30 mouse cellular contexts compared by ENCODE assay signal in the genomic region with DNA sequence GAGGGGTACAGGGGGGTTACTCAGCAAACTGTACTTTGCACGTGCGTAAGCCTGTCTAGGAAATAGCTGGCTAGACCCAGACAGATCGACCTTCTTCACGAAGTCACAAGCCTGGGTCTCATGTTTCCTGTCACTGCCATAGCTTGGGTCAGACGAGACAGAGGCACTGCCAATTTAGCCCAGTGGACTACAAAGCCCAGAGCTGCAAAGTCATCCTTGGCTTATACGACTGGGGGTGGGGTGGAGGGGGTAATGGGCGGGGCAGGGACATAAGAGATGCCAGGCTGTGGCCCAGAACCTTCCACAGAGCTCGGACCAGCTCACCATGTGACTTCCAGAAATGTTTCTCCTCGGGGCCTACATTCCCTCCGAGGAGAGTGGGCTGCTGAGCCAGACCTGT. TPM values are rescaled to one million over a fixed set of nuclear protein-coding genes. Genes with fewer than 3 reads are reported as not detected.
A peak's percentile ranks its signal among the peaks of the same experiment; 100 is the strongest.
DNase-seq lines count a peak whose midpoint lies in the region; ATAC-seq and TF ChIP-seq lines count a peak whose summit lies in the region.
"Had no signal": no experiment of that assay in that cellular context is flagged by ENCODE, and none has a peak within 500 bp of the region (broad histone marks: within the 10 kb centered on the region; RNA-seq: fewer than 3 reads in every experiment).

No protein-coding gene starts in this region.

- peaks cover 93% of the 10 kb centered on the region for H3K4me1 ChIP-seq in G1E (ENCODE audit: insufficient read depth, low read depth, low read length)
- H3K4me1 ChIP-seq in brown adipose tissue, adult 24 weeks (ENCODE audit: control insufficient read depth, insufficient read depth, insufficient read length, low read length): peaks cover 12% of the 10 kb centered on the region
- H3K4me1 ChIP-seq in liver, embryonic 16.5 days (ENCODE audit: control insufficient read depth, low read depth, low read length): peaks cover 76% of the 10 kb centered on the region

- peak overlapping the region; percentile 85 for H3K4me2 ChIP-seq in liver, embryonic 16.5 days (ENCODE audit: low read depth, low read length)
- H3K4me2 ChIP-seq: kidney, embryonic 15.5 days; midbrain, embryonic 11.5 days had no signal

- 57% methylated on average over 10 of the region's 10 CpGs for WGBS in liver, embryonic 16.5 days (ENCODE audit: insufficient replicate concordance)

- intact Hi-C loops in heart, postnatal 36 days (cut with DNase I): no loop called here

- no peak for TF ChIP-seq CTCF in G1E (IDR thresholded peaks at IDR 0.05; ENCODE audit: low read depth, low read length)
- no peak for TF ChIP-seq CTCF in layer of hippocampus, adult 2 months (conservative IDR thresholded peaks at IDR 0.05)

- peak; percentile 50 to 69 for DNase-seq in heart, adult 18-20 months
- DNase-seq in heart, postnatal 36 days: no peak
- DNase-seq in G1E (ENCODE audit: low spot score): peak; percentile 32
- DNase-seq in layer of hippocampus, adult 2 months (ENCODE audit: low spot score in 2 of 2): no peak
- DNase-seq: adrenal gland, postnatal 10 days; cerebellum, adult 11 months; cerebellum, postnatal 14 days; embryo, embryonic 11 days; heart, postnatal 14 days; kidney, postnatal 4 days; lung, embryonic 14.5 days; lung, postnatal 36 days; right cerebral cortex, adult 18-20 months; thymus, postnatal 14 days had no signal

- peak overlapping the region; percentile 26; the same call in 1 of the 2 replicates for H3K9ac ChIP-seq in liver, embryonic 16.5 days (ENCODE audit: low read depth, low read length)
- H3K9ac ChIP-seq: kidney, embryonic 15.5 days; lung, embryonic 14.5 days had no signal

- ATAC-seq in G1E (ENCODE audit: extremely low read depth, insufficient number of reproducible peaks, low FRiP score, poor library complexity, severe bottlenecking): no peak
- no peak for ATAC-seq in liver, embryonic 16.5 days (ENCODE audit: low read depth)
- ATAC-seq in granulocyte monocyte progenitor cell, adult 5-6 weeks (replicated peaks; ENCODE audit: poor library complexity, severe bottlenecking): no peak
- ATAC-seq: activated CD4-positive, CD25-positive, alpha-beta regulatory T cell, adult 4 months; CD4-positive, CD25-positive, alpha-beta regulatory T cell, adult 4 months; hindbrain, postnatal 0 days; intestine, postnatal 0 days had no signal

- peaks cover 76% of the 10 kb centered on the region for H3K36me3 ChIP-seq in G1E (replicated peaks)
- H3K36me3 ChIP-seq in liver, embryonic 16.5 days (ENCODE audit: control insufficient read depth, insufficient read depth): peaks cover 62% of the 10 kb centered on the region

- no peaks in the 10 kb centered on the region for H3K9me3 ChIP-seq in G1E (replicated peaks)
- H3K9me3 ChIP-seq in liver, embryonic 16.5 days (replicated peaks; ENCODE audit: control insufficient read depth, low read length): no peaks in the 10 kb centered on the region
- H3K9me3 ChIP-seq: forebrain, embryonic 10.5 days; kidney, embryonic 15.5 days had no signal

- H3K4me3 ChIP-seq in G1E (ENCODE audit: low read depth, low read length): peak overlapping the region; percentile 6; the same call in 1 of the 2 replicates
- peak overlapping the region; percentile 24 for H3K4me3 ChIP-seq in brown adipose tissue, adult 24 weeks (ENCODE audit: insufficient read depth, low read depth, low read length)
- peak overlapping the region; percentile 15 for H3K4me3 ChIP-seq in liver, embryonic 16.5 days (ENCODE audit: low read depth, low read length)
- H3K4me3 ChIP-seq in layer of hippocampus, adult 2 months: no peak overlapping the region
- H3K4me3 ChIP-seq: forebrain, embryonic 10.5 days; kidney, embryonic 15.5 days had no signal

- H3K27ac ChIP-seq in brown adipose tissue, adult 24 weeks (replicated peaks; ENCODE audit: low read depth, low read length): peak overlapping the region; percentile 65
- peak overlapping the region; percentile 71 for H3K27ac ChIP-seq in liver, embryonic 16.5 days (ENCODE audit: low read length)
- no peak overlapping the region for H3K27ac ChIP-seq in layer of hippocampus, adult 2 months
- H3K27ac ChIP-seq: forebrain, embryonic 10.5 days; hindbrain, postnatal 0 days; kidney, embryonic 15.5 days had no signal

- no peaks in the 10 kb centered on the region for H3K27me3 ChIP-seq in G1E (ENCODE audit: insufficient read depth, low read length)
- no peaks in the 10 kb centered on the region for H3K27me3 ChIP-seq in liver, embryonic 16.5 days (ENCODE audit: control insufficient read depth, insufficient read depth, low read depth, low read length)
- H3K27me3 ChIP-seq: kidney, embryonic 15.5 days had no signal

RNA-seq across cellular contexts. Expression of gene Gm49369, which starts 1.8 kb away (rescaled TPM):
- total RNA-seq in heart, adult 18-20 months (2021): 1 to 10 TPM; 2.1 to 2.2 TPM
- total RNA-seq in heart, postnatal 36 days (2021): 1 to 10 TPM in 1 of 2 experiments, under 1 TPM in 1; 0.72 to 8.2 TPM
- total RNA-seq in G1E (2014; fragmentation: Nextera tagmentation) (not detected in 2 replicates), G1E (2017) (246 and 291 TPM in 2 replicates)
- 28.2 and 43.6 TPM in 2 replicates for polyA plus RNA-seq in G1E (2012)
- polyA plus RNA-seq in brown adipose tissue, adult 24 weeks (2012; ENCODE audit: insufficient read depth, insufficient read length, missing spikeins): 3.0 and 3.8 TPM in 2 replicates
- polyA plus RNA-seq in liver, embryonic 16.5 days (2015; fragmentation: Nextera tagmentation; extraction: Ambion mirVana): 1.4 and 1.8 TPM in 2 replicates
- total RNA-seq in layer of hippocampus, adult 2 months (2021): 1 to 10 TPM in 1 of 2 experiments, not detected in 1; 4.4 TPM
- total RNA-seq in granulocyte monocyte progenitor cell, adult 5-6 weeks (2014; fragmentation: Nextera tagmentation): not detected in 2 replicates
- total RNA-seq in granulocyte monocyte progenitor cell, adult 5-6 weeks (2017): 38.0 and 63.2 TPM in 2 replicates
- total RNA-seq: hindbrain, postnatal 0 days had no signal
- polyA plus RNA-seq: activated CD4-positive, CD25-positive, alpha-beta regulatory T cell, adult 4 months; CD4-positive, CD25-positive, alpha-beta regulatory T cell, adult 4 months; forebrain, embryonic 10.5 days; intestine, postnatal 0 days; lung, embryonic 14.5 days; neural tube, embryonic 11.5 days; small intestine, adult 2 months; testis, adult 2 months had no signal

RNA-seq across cellular contexts. Expression of gene Ctsd, which starts 3.5 kb away (rescaled TPM):
- 1,000 to 10,000 TPM in 1 of 2 experiments, 100 to 1,000 TPM in 1; 997 to 1,066 TPM for total RNA-seq in heart, adult 18-20 months (2021)
- total RNA-seq in heart, postnatal 36 days (2021): 100 to 1,000 TPM; 830 to 843 TPM
- total RNA-seq in G1E (2014; fragmentation: Nextera tagmentation) (102 and 133 TPM in 2 replicates), G1E (2017) (1,036 and 1,228 TPM in 2 replicates)
- 43.0 and 64.7 TPM in 2 replicates for polyA plus RNA-seq in G1E (2012)
- 1,099 and 1,150 TPM in 2 replicates for polyA plus RNA-seq in brown adipose tissue, adult 24 weeks (2012; ENCODE audit: insufficient read depth, insufficient read length, missing spikeins)
- 408 and 415 TPM in 2 replicates for polyA plus RNA-seq in liver, embryonic 16.5 days (2015; fragmentation: Nextera tagmentation; extraction: Ambion mirVana)
- total RNA-seq in layer of hippocampus, adult 2 months (2021): 100 to 1,000 TPM; 291 to 297 TPM
- 152 and 191 TPM in 2 replicates for total RNA-seq in granulocyte monocyte progenitor cell, adult 5-6 weeks (2014; fragmentation: Nextera tagmentation)
- total RNA-seq in granulocyte monocyte progenitor cell, adult 5-6 weeks (2017): 128 and 144 TPM in 2 replicates

RNA-seq across cellular contexts. Expression of gene Ifitm10, which starts 10.8 kb away (rescaled TPM):
- total RNA-seq in heart, adult 18-20 months (2021): 1 to 10 TPM; 2.0 to 2.2 TPM
- 1 to 10 TPM; 1.8 to 2.0 TPM for total RNA-seq in heart, postnatal 36 days (2021)
- total RNA-seq in G1E (2014; fragmentation: Nextera tagmentation) (not detected in 2 replicates), G1E (2017) (0.81 and 0.93 TPM in 2 replicates)
- 0.33 and 0.52 TPM in 2 replicates for polyA plus RNA-seq in G1E (2012)
- polyA plus RNA-seq in brown adipose tissue, adult 24 weeks (2012; ENCODE audit: insufficient read depth, insufficient read length, missing spikeins): 1.5 TPM in 1 of 2 replicates, not detected in the other
- 1.6 and 2.0 TPM in 2 replicates for polyA plus RNA-seq in liver, embryonic 16.5 days (2015; fragmentation: Nextera tagmentation; extraction: Ambion mirVana)
- total RNA-seq in layer of hippocampus, adult 2 months (2021): 10 to 100 TPM; 35.3 to 38.6 TPM
- 1.5 TPM in 1 of 2 replicates, not detected in the other for total RNA-seq in granulocyte monocyte progenitor cell, adult 5-6 weeks (2014; fragmentation: Nextera tagmentation)
- total RNA-seq in granulocyte monocyte progenitor cell, adult 5-6 weeks (2017): not detected in 2 replicates
- polyA plus RNA-seq: neural tube, embryonic 11.5 days; testis, adult 2 months had no signal

RNA-seq across cellular contexts. Expression of gene Syt8, which starts 50.3 kb away (rescaled TPM):
- total RNA-seq in heart, adult 18-20 months (2021): not detected
- not detected for total RNA-seq in heart, postnatal 36 days (2021)
- not detected in 2 replicates for total RNA-seq in G1E (2014; fragmentation: Nextera tagmentation)
- 2.1 and 3.5 TPM in 2 replicates for total RNA-seq in G1E (2017)
- not detected in 2 replicates for polyA plus RNA-seq in G1E (2012)
- polyA plus RNA-seq in brown adipose tissue, adult 24 weeks (2012; ENCODE audit: insufficient read depth, insufficient read length, missing spikeins): not detected in 2 replicates
- 0.14 TPM in 1 of 2 replicates, not detected in the other for polyA plus RNA-seq in liver, embryonic 16.5 days (2015; fragmentation: Nextera tagmentation; extraction: Ambion mirVana)
- not detected for total RNA-seq in layer of hippocampus, adult 2 months (2021)
- total RNA-seq in granulocyte monocyte progenitor cell, adult 5-6 weeks (2014; fragmentation: Nextera tagmentation): not detected in 2 replicates
- not detected in 2 replicates for total RNA-seq in granulocyte monocyte progenitor cell, adult 5-6 weeks (2017)
- total RNA-seq: adrenal gland, postnatal 10 days; heart, postnatal 14 days; hindbrain, postnatal 0 days; layer of hippocampus, postnatal 14 days; monocyte, adult 5-6 weeks had no signal
- polyA plus RNA-seq: activated CD4-positive, CD25-positive, alpha-beta regulatory T cell, adult 4 months; CD4-positive, CD25-positive, alpha-beta regulatory T cell, adult 4 months; forebrain, embryonic 10.5 days; hindbrain, postnatal 0 days; limb, embryonic 11.5 days; lung, embryonic 14.5 days; midbrain, embryonic 11.5 days; neural tube, embryonic 11.5 days had no signal

RNA-seq across cellular contexts. Expression of gene Tnni2, which starts 57.3 kb away (rescaled TPM):
- total RNA-seq in heart, adult 18-20 months (2021): 1 to 10 TPM; 1.8 to 2.6 TPM
- total RNA-seq in heart, postnatal 36 days (2021): 1 to 10 TPM; 1.6 to 3.4 TPM
- total RNA-seq in G1E (2014; fragmentation: Nextera tagmentation): not detected in 2 replicates
- total RNA-seq in G1E (2017): 2.5 and 3.5 TPM in 2 replicates
- 1.0 TPM in 1 of 2 replicates, not detected in the other for polyA plus RNA-seq in G1E (2012)
- polyA plus RNA-seq in brown adipose tissue, adult 24 weeks (2012; ENCODE audit: insufficient read depth, insufficient read length, missing spikeins): 232 and 484 TPM in 2 replicates
- polyA plus RNA-seq in liver, embryonic 16.5 days (2015; fragmentation: Nextera tagmentation; extraction: Ambion mirVana): 17.8 and 41.4 TPM in 2 replicates
- not detected for total RNA-seq in layer of hippocampus, adult 2 months (2021)
- total RNA-seq in granulocyte monocyte progenitor cell, adult 5-6 weeks (2014; fragmentation: Nextera tagmentation): 5.6 and 6.0 TPM in 2 replicates
- total RNA-seq in granulocyte monocyte progenitor cell, adult 5-6 weeks (2017): 3.0 and 8.1 TPM in 2 replicates
- polyA plus RNA-seq: activated CD4-positive, CD25-positive, alpha-beta regulatory T cell, adult 4 months; CD4-positive, CD25-positive, alpha-beta regulatory T cell, adult 4 months; testis, adult 2 months had no signal

Comparison
In these comparisons a context has a peak if more than half of its experiments do, and no peak if none do; other contexts are left out.
1. DNase-seq: peak in heart, adult 18-20 months (2 of 2) and G1E (single experiment); none in heart, postnatal 36 days (0 of 2) and layer of hippocampus, adult 2 months (0 of 2).
2. RNA of gene Ifitm10, which starts 10.8 kb away (total RNA-seq): 35.3 to 38.6 TPM in layer of hippocampus, adult 2 months; 2.0 to 2.2 TPM in heart, adult 18-20 months, 1.8 to 2.0 TPM in heart, postnatal 36 days, 1.5 TPM in granulocyte monocyte progenitor cell, adult 5-6 weeks and 0.81 to 0.93 TPM in G1E; every median in the first group is over 10 times any median in the second.